Mouse (Mus musculus) thymus, adult 2 months (tissue): Measurements from ENCODE around the gene Usp29. TPM values are rescaled to one million over a fixed set of nuclear protein-coding genes. Genes with fewer than 3 reads are reported as not detected.

Source experiments
- DNase-seq: peaks from one replicate; pipeline ENCODE4 v3.0.0; 2021
- H3K27ac ChIP-seq: fragments of 200-500 bp; 2 replicates; pipeline ENCODE4 v1.5.1; 2012; ENCODE audit warnings: low read length, control low read depth; ENCODE audit not compliant: control insufficient read depth, insufficient read depth
- H3K27me3 ChIP-seq: fragments of 200-500 bp; 2 replicates; pipeline ENCODE4 v1.6.1; 2012; ENCODE audit warnings: mild to moderate bottlenecking, low read length, moderate library complexity, mixed read lengths; ENCODE audit not compliant: control insufficient read depth, insufficient read depth
- H3K36me3 ChIP-seq: fragments of 200-500 bp; 2 replicates; pipeline ENCODE4 v1.6.1; 2012; ENCODE audit warnings: mild to moderate bottlenecking, low read length, moderate library complexity; ENCODE audit not compliant: control insufficient read depth, insufficient read depth
- H3K4me1 ChIP-seq: fragments of 200-500 bp; replicated peaks from 2 replicates; pipeline ENCODE4 v1.6.1; 2012; ENCODE audit warnings: low read length; ENCODE audit not compliant: control insufficient read depth, insufficient read depth
- H3K4me3 ChIP-seq: fragments of 200-500 bp; 2 replicates; pipeline ENCODE4 v1.5.1; 2012; ENCODE audit warnings: mild to moderate bottlenecking, low read length, control low read depth, moderate library complexity; ENCODE audit not compliant: control insufficient read depth, insufficient read depth
- CTCF ChIP-seq: fragments of 200-500 bp; IDR thresholded peaks from 2 replicates; pipeline ENCODE4 v1.5.1; 2012; ENCODE audit warnings: mild to moderate bottlenecking, control low read depth, low read length, moderate library complexity, borderline replicate concordance; ENCODE audit not compliant: control insufficient read depth, poor library complexity, insufficient read depth; ENCODE audit errors: extremely low read depth
- POLR2A ChIP-seq: fragments of 200-500 bp; IDR thresholded peaks from 2 replicates; pipeline ENCODE4 v1.6.1; 2012; ENCODE audit warnings: mild to moderate bottlenecking, low read length, control low read depth, moderate library complexity; ENCODE audit not compliant: control insufficient read depth, poor library complexity, insufficient read depth; ENCODE audit errors: extremely low read depth
- WGBS: fragments of 180-500 bp; shearing (Covaris S2); methylation state at CpG from one replicate; pipeline ENCODE4 v1.1.7; 2018; 5-methylcytosine and 5-hydroxymethylcytosine counted together
- polyA plus RNA-seq: library from polyadenylated mRNA; depleted of rRNA; stranded (reverse); fragments of >200 nt; gene quantifications from 2 replicates; pipeline ENCODE4 v1.2.3, GENCODE M21; 2012

Gene Usp29
- polyA plus RNA-seq, 1 experiment: not detected

- no peak overlapping the region for H3K27ac ChIP-seq
- H3K4me1 ChIP-seq: no peaks in the 10 kb centered on the region
- WGBS: 95% methylated on average over 7 of the region's 7 CpGs
- no peaks in the 10 kb centered on the region for H3K36me3 ChIP-seq
- no peak overlapping the region for H3K4me3 ChIP-seq
- no peaks in the 10 kb centered on the region for H3K27me3 ChIP-seq
- DNase-seq: no peak
- no peak for TF ChIP-seq POLR2A
- no peak for TF ChIP-seq CTCF
Observed at GRCm38 (mm10) chr7:6900672-6901071, 170.3 kb downstream of the Usp29 start.

GRCm38 (mm10) chr7:6903489-6903888, 173.1 kb downstream of the Usp29 start:
- Histone ChIP-seq H3K27ac (no peak overlapping the region), H3K27me3 (no peaks in the 10 kb centered on the region), H3K36me3 (no peaks in the 10 kb centered on the region), H3K4me3 (no peak overlapping the region), H3K4me1 (no peaks in the 10 kb centered on the region)
- no peak for TF ChIP-seq POLR2A
- no peak for TF ChIP-seq CTCF
- WGBS: 90% methylated on average over 8 of the region's 8 CpGs
- no peak for DNase-seq

DNA sequence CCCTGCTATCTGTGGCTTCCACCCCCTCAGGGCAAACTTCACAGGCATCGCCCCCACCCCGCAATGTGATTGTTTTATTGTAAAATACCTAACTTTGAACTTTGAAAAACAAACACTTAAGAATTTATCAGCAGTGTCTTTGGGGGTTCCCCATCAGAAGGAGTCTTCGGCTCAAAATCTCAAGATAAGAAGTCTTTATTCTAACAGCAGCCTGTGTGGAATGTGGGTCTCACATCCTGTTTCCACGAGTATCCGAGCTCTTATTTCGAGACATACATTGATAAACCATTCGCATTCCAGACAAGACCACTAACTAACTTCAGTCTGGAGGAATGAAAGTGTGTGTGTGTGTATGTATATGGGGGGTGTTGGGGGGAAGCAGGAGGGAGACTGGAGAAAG, 180.1 kb downstream of the Usp29 start:
- DNase-seq: no peak
- Histone ChIP-seq H3K27me3 (no peaks in the 10 kb centered on the region), H3K27ac (no peak overlapping the region), H3K36me3 (no peaks in the 10 kb centered on the region), H3K4me1 (no peaks in the 10 kb centered on the region), H3K4me3 (no peak overlapping the region)
- TF ChIP-seq POLR2A (no peak), CTCF (no peak)
- WGBS: 47% methylated on average over 7 of the region's 7 CpGs

GRCm38 (mm10) chr7:6911731-6912130, 181.4 kb downstream of the Usp29 start:
- Histone ChIP-seq H3K4me1 (no peaks in the 10 kb centered on the region), H3K4me3 (no peak overlapping the region), H3K36me3 (no peaks in the 10 kb centered on the region), H3K27me3 (no peaks in the 10 kb centered on the region), H3K27ac (no peak overlapping the region)
- no peak for DNase-seq
- WGBS: 81% methylated on average over 5 of the region's 5 CpGs
- TF ChIP-seq POLR2A: no peak
- no peak for TF ChIP-seq CTCF

DNA sequence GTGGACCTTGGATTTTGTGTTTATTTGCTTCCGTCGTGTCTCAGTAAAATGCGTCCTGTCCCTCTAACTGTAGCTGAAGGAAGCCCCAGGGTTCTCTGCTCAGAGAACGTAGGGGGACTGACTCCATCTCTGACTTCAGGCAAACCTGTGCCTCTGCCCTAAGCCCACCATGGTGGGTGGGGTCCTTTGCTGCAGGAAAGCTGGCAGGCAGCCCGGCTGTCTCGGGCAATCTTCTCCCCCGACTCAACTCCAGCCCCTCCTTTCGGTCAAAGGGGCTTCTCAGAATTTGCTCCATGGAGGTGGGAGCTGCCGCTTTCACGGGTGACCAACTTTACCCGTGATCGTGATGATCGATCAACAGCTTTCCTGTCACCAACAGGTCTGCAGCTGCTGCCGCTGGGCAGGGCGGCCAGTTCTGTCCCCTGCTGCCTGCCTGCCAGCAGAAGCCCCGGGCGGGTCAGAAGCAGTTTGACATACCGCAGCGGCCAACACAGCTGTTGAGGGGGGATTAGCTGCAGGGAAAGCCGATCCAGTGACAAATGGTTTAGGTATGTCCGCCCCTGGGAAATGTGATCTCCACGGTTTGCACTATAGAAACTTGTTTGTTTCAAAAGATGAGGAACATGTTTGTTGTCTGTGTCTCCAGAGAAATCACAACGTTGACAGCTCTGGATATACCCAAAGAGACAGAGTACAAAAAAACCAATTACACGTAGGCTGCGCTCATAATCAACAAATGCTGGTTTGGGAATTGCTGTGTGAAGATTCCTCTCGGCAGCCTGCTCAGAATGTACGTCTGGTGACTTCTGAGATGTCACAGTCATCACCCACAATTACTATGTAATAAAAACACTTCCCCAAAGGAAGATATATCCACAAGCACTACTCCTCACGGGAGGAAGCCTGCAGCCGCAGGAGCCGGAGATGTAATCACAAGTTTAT, 183.3 kb downstream of the Usp29 start:
- 22% methylated on average over 30 of the region's 30 CpGs for WGBS

DNA sequence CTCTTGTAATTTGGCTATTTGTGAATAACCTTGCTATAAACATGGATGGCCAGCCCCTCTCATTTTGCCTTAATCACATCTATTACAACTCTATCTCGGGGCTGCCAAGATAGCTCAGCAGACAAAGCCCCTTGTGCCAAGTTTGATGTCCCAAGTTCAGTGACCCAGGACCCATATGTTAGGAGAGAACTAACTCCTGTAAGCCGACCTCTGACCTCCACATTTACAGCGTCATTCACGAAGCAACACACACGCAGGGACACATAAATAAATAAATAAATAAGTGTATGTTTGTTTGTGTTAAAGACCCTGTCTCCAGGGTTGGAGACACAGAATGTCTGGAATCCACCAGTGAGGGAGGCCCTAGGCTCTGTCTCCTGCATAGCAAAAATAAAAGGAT, 186.7 kb downstream of the Usp29 start:
- no peak overlapping the region for H3K27ac ChIP-seq

More for the DNA sequence above, 183.3 kb downstream of the Usp29 start:
- Histone ChIP-seq H3K27ac (no peak overlapping the region), H3K36me3 (no peaks in the 10 kb centered on the region), H3K4me3 (no peak overlapping the region), H3K4me1 (no peaks in the 10 kb centered on the region), H3K27me3 (no peaks in the 10 kb centered on the region)
- DNase-seq: no peak
- TF ChIP-seq POLR2A (no peak), CTCF (no peak)

GRCm38 (mm10) chr7:6918267-6918666, 187.9 kb downstream of the Usp29 start:
- Histone ChIP-seq H3K27ac (no peak overlapping the region), H3K27me3 (no peaks in the 10 kb centered on the region), H3K36me3 (no peaks in the 10 kb centered on the region), H3K4me3 (no peak overlapping the region), H3K4me1 (no peaks in the 10 kb centered on the region)
- 18% methylated on average over 10 of the region's 10 CpGs for WGBS
- no peak for TF ChIP-seq CTCF
- no peak for TF ChIP-seq POLR2A
- peak; percentile 15 for DNase-seq

More for the DNA sequence above, 186.7 kb downstream of the Usp29 start:
- 90% methylated on average over 5 of the region's 5 CpGs for WGBS
- Histone ChIP-seq H3K4me1 (no peaks in the 10 kb centered on the region), H3K4me3 (no peak overlapping the region), H3K27me3 (no peaks in the 10 kb centered on the region), H3K36me3 (no peaks in the 10 kb centered on the region)
- no peak for DNase-seq
- TF ChIP-seq CTCF (no peak), POLR2A (no peak)
